Comparison of ENCODE assay signal across 12 mouse cellular contexts in genomic region chr8:64582887-64583286, GRCm38 (mm10).
"Had no signal": no experiment of that assay in that cellular context is flagged by ENCODE, and none has a peak within 500 bp of the region (broad histone marks: within the 10 kb centered on the region; RNA-seq: fewer than 3 reads in every experiment).

No protein-coding gene starts in this region.

- H3K4me3 ChIP-seq: kidney, embryonic 15.5 days; left cerebral cortex, adult 2 months; limb, embryonic 10.5 days; liver, embryonic 15.5 days; midbrain, embryonic 13.5 days had no signal

- H3K36me3 ChIP-seq: kidney, embryonic 15.5 days; limb, embryonic 10.5 days; liver, embryonic 15.5 days; midbrain, embryonic 13.5 days had no signal

- H3K27ac ChIP-seq: kidney, embryonic 15.5 days; left cerebral cortex, adult 2 months; limb, embryonic 10.5 days; liver, embryonic 15.5 days; midbrain, embryonic 13.5 days had no signal

- H3K4me2 ChIP-seq: kidney, embryonic 15.5 days; liver, embryonic 11.5 days; liver, embryonic 15.5 days; midbrain, embryonic 13.5 days had no signal

- H3K27me3 ChIP-seq: kidney, embryonic 15.5 days; liver, embryonic 15.5 days; midbrain, embryonic 13.5 days had no signal

- H3K9ac ChIP-seq: kidney, embryonic 15.5 days; liver, embryonic 15.5 days; midbrain, embryonic 13.5 days had no signal

- H3K9me3 ChIP-seq: kidney, embryonic 15.5 days; liver, embryonic 15.5 days; midbrain, embryonic 13.5 days had no signal

- H3K4me1 ChIP-seq: kidney, embryonic 15.5 days; limb, embryonic 10.5 days; liver, embryonic 15.5 days; midbrain, embryonic 13.5 days had no signal

- DNase-seq: kidney, postnatal 25 days; lung, adult 2 months; lung, postnatal 36 days; right cerebral cortex, postnatal 14 days; thymus, postnatal 4 days had no signal

- ATAC-seq: lung, postnatal 0 days; midbrain, embryonic 13.5 days had no signal
